Mouse (Mus musculus) embryonic facial prominence, embryonic 14.5 days (tissue): ENCODE results near the gene Ccdc58. TPM values are rescaled to one million over a fixed set of nuclear protein-coding genes. Genes with fewer than 3 reads are reported as not detected.

Experiments used
- ATAC-seq: fragments of 200-750 bp; cut with Nextera tagmentation; 2 replicates; pipeline ENCODE4 v1.8.0; 2017; ENCODE audit warnings: low read depth, moderate number of reproducible peaks, moderate TSS enrichment
- DNase-seq: peaks from one replicate; pipeline ENCODE4 v3.0.0-alpha.2; 2015; ENCODE audit warnings: low spot score
- H3K27ac ChIP-seq: fragments of 300-500 bp; sonication (generic); replicated peaks from 2 replicates; pipeline ENCODE4 v1.5.1; 2014; ENCODE audit warnings: low read depth, mild to moderate bottlenecking, low read length, moderate library complexity
- H3K27me3 ChIP-seq: fragments of 300-500 bp; sonication (generic); replicated peaks from 2 replicates; pipeline ENCODE4 v1.6.1; 2014; ENCODE audit warnings: low read length; ENCODE audit not compliant: control insufficient read depth, insufficient read depth
- H3K36me3 ChIP-seq: fragments of 300-500 bp; sonication (generic); 2 replicates; pipeline ENCODE4 v1.6.1; 2014; ENCODE audit warnings: low read length, mixed read lengths; ENCODE audit not compliant: control insufficient read depth, insufficient read depth
- H3K4me1 ChIP-seq: fragments of 300-500 bp; sonication (generic); 2 replicates; pipeline ENCODE4 v1.6.1; 2014; ENCODE audit warnings: antibody characterized with exemption, low read length; ENCODE audit not compliant: control insufficient read depth, insufficient read depth
- H3K4me2 ChIP-seq: fragments of 300-500 bp; sonication (generic); 2 replicates; pipeline ENCODE4 v1.6.1; 2014; ENCODE audit warnings: low read depth, mild to moderate bottlenecking, low read length, moderate library complexity, mixed read lengths
- H3K4me3 ChIP-seq: fragments of 300-500 bp; sonication (generic); 2 replicates; pipeline ENCODE4 v1.5.1; 2014; ENCODE audit warnings: low read depth, mild to moderate bottlenecking, low read length
- H3K9ac ChIP-seq: fragments of 300-500 bp; sonication (generic); 2 replicates; pipeline ENCODE4 v1.6.1; 2014; ENCODE audit warnings: low read depth, mild to moderate bottlenecking, low read length, moderate library complexity, mixed read lengths
- H3K9me3 ChIP-seq: fragments of 300-500 bp; sonication (generic); 2 replicates; pipeline ENCODE4 v1.6.1; 2016; ENCODE audit warnings: low read length; ENCODE audit not compliant: control insufficient read depth
- WGBS: fragments of 180-500 bp; shearing (Covaris S2); extraction: QIAGEN DNeasy Blood & Tissue Kit; methylation state at CpG from one replicate; pipeline ENCODE4 v1.1.7; 2014; 5-methylcytosine and 5-hydroxymethylcytosine counted together
- polyA plus RNA-seq: library from polyadenylated mRNA; unstranded; fragments of >200 nt; fragmentation: Nextera tagmentation; extraction: Ambion mirVana; gene quantifications from 2 replicates; pipeline ENCODE4 v1.2.1, GENCODE M21; 2014

The Ccdc58 gene
- polyA plus RNA-seq, 1 experiment from 2014 or later = 68.9 TPM

- Histone ChIP-seq H3K27ac (no peak overlapping the region), H3K36me3 (no peaks in the 10 kb centered on the region), H3K9me3 (no peaks in the 10 kb centered on the region), H3K4me3 (no peak overlapping the region), H3K4me2 (no peak overlapping the region), H3K9ac (no peak overlapping the region), H3K27me3 (no peaks in the 10 kb centered on the region), H3K4me1 (no peaks in the 10 kb centered on the region)
- ATAC-seq = no peak
- no peak for DNase-seq
- WGBS = 76% methylated on average over 2 of the region's 2 CpGs
Observed at GRCm38 (mm10) chr16:36138201-36138600, 66.7 kb downstream of the Ccdc58 start.

Other genes with a start within 250 kb of the Ccdc58 start
- gene Parp14, start 200.1 kb upstream of the Ccdc58 start, polyA plus RNA-seq = 1.2 and 1.3 TPM in 2 replicates
- 5.4 and 6.1 TPM in 2 replicates for gene Parp9, start 133.2 kb upstream of the Ccdc58 start, polyA plus RNA-seq
- 4.3 and 4.5 TPM in 2 replicates for gene Dtx3l, start 132.5 kb upstream of the Ccdc58 start, polyA plus RNA-seq
- 40.4 and 42.0 TPM in 2 replicates for gene Kpna1, start 92.9 kb upstream of the Ccdc58 start, polyA plus RNA-seq
- gene Wdr5b, start 30.5 kb upstream of the Ccdc58 start, polyA plus RNA-seq = 9.7 and 12.2 TPM in 2 replicates
- 378 and 432 TPM in 2 replicates for gene Fam162a, start 91 bp upstream of the Ccdc58 start, polyA plus RNA-seq
- gene Csta1, start 59.6 kb downstream of the Ccdc58 start, polyA plus RNA-seq = 2.3 and 3.6 TPM in 2 replicates
- 1.6 and 2.0 TPM in 2 replicates for gene Stfa2l1, start 85.1 kb downstream of the Ccdc58 start, polyA plus RNA-seq
- 5.2 and 5.4 TPM in 2 replicates for gene Gm5483, start 112.5 kb downstream of the Ccdc58 start, polyA plus RNA-seq
- gene Gm5416, start 138.7 kb downstream of the Ccdc58 start, polyA plus RNA-seq = not detected in 2 replicates
- 0.37 and 1.2 TPM in 2 replicates for gene 2010005H15Rik, start 149.8 kb downstream of the Ccdc58 start, polyA plus RNA-seq
- 15.3 and 31.0 TPM in 2 replicates for gene Stfa1, start 205.3 kb downstream of the Ccdc58 start, polyA plus RNA-seq